Mouse (Mus musculus): ENCODE results near the gene Slc30a10.

GRCm38 (mm10) chr1:185418011-185418410 is 36.6 kb upstream of the Slc30a10 start:
- TF ChIP-seq MAX (IDR thresholded peaks at IDR 0.05) (no peak), CTCF (IDR thresholded peaks at IDR 0.05; ENCODE audit: control insufficient read depth, insufficient read depth, insufficient read length) (no peak), USF1 (IDR thresholded peaks at IDR 0.05; ENCODE audit: low read depth) (no peak)

Measured in C2C12 (cell line).